17 mouse cellular contexts compared by ENCODE assay signal in genomic region chr3:125932594-125933237, GRCm38 (mm10). TPM values are rescaled to one million over a fixed set of nuclear protein-coding genes. Genes with fewer than 3 reads are reported as not detected.
"Had no signal": no experiment of that assay in that cellular context is flagged by ENCODE, and none has a peak within 500 bp of the region (broad histone marks: within the 10 kb centered on the region; RNA-seq: fewer than 3 reads in every experiment).

No protein-coding gene starts in this region.

- H3K9me3 ChIP-seq: limb, embryonic 10.5 days; midbrain, embryonic 15.5 days; neural tube, embryonic 13.5 days had no signal

- H3K4me3 ChIP-seq: limb, embryonic 10.5 days; midbrain, embryonic 15.5 days; neural tube, embryonic 13.5 days had no signal

- H3K36me3 ChIP-seq: limb, embryonic 10.5 days; midbrain, embryonic 15.5 days; neural tube, embryonic 13.5 days had no signal

- ATAC-seq: lung, postnatal 0 days; midbrain, embryonic 15.5 days had no signal

- DNase-seq: kidney, adult 11 months; kidney, adult 9 months; kidney, postnatal 36 days; layer of hippocampus, adult 9-11 months; lung, adult 2 months; lung, postnatal 36 days; retina, postnatal 1 day; right cerebral cortex, postnatal 4 days; thymus, adult 18-20 months; thymus, postnatal 14 days had no signal

- H3K9ac ChIP-seq: midbrain, embryonic 15.5 days; neural tube, embryonic 13.5 days had no signal

- H3K4me2 ChIP-seq: midbrain, embryonic 11.5 days; midbrain, embryonic 15.5 days; neural tube, embryonic 13.5 days had no signal

- H3K27ac ChIP-seq: kidney, postnatal 0 days; limb, embryonic 10.5 days; midbrain, embryonic 15.5 days; neural tube, embryonic 13.5 days had no signal

- H3K27me3 ChIP-seq: midbrain, embryonic 15.5 days had no signal

RNA-seq across cellular contexts. Expression of gene Ugt8a, which starts 5.7 kb away (rescaled TPM):
- polyA plus RNA-seq: spleen, adult 2 months had no signal
